Mouse (Mus musculus) liver, adult 2 months (tissue): ENCODE data around the gene Urb1.

ENCODE experiments used
- CTCF ChIP-seq: fragments of 200-500 bp; IDR thresholded peaks from 2 replicates; pipeline ENCODE4 v1.5.1; 2011; ENCODE audit warnings: low read depth, low read length, control low read depth
- POLR2A ChIP-seq: fragments of 200-500 bp; IDR thresholded peaks from 2 replicates; pipeline ENCODE4 v1.6.1; 2011; ENCODE audit warnings: low read length, control low read depth; ENCODE audit not compliant: insufficient read depth; ENCODE audit errors: extremely low read depth

DNA sequence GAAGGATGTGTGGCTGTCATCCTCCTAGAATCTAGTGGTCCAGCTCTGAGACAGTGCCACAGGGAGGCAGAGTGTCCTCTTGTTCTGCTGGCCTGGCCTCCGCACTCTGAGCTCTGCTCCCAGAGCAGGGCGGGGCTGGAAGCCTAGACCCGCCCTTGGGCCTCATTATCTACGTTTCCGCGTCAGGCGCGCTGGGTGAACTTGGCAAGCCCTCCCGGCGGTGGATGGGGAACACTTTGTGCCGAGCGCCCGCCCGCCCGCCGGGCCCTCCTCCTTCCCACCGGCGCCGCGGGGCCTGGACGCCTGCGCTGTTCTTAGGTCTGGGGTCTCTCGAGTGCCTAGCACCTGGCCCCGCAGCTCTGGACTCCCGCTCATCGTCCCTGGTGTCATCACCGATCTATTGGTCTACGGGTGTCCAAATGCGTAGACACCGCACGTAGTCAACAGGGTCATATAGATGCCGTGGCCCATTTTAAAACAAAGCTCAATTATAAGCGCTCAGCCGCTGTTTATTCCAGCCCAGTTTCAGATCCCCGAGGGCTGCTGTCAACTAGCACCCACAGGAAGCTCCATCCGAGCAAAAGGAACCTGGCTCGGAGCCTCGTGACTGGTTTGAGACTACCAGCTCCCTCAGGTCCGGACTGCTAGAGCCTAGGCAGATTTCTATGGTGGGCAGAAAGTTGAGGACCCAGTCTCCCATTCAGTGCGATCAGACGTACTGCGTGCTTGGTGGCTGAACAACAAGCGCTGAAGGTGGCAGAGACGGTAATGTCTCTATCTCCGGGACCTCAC is 19.9 kb upstream of the Urb1 start:
- TF ChIP-seq CTCF = peak; percentile 86
- TF ChIP-seq POLR2A = no peak
